Mouse (Mus musculus) neural tube, embryonic 13.5 days (tissue): Measurements from ENCODE around the gene Avil. TPM values are rescaled to one million over a fixed set of nuclear protein-coding genes. Genes with fewer than 3 reads are reported as not detected.

Source experiments
- ATAC-seq: fragments of 200-750 bp; cut with Nextera tagmentation; 2 replicates; pipeline ENCODE4 v1.8.0; 2017; ENCODE audit warnings: low read depth, mild to moderate bottlenecking, moderate TSS enrichment, moderate library complexity
- H3K27ac ChIP-seq: fragments of 300-500 bp; sonication (generic); replicated peaks from 2 replicates; pipeline ENCODE4 v1.5.1; 2015; ENCODE audit warnings: moderate library complexity, mild to moderate bottlenecking, inconsistent platforms
- H3K27me3 ChIP-seq: fragments of 300-500 bp; sonication (generic); 2 replicates; pipeline ENCODE4 v1.6.1; 2015; ENCODE audit warnings: mild to moderate bottlenecking, inconsistent platforms
- H3K36me3 ChIP-seq: fragments of 300-500 bp; sonication (generic); 2 replicates; pipeline ENCODE4 v1.6.1; 2015; ENCODE audit warnings: mild to moderate bottlenecking, inconsistent platforms
- H3K4me1 ChIP-seq: fragments of 300-500 bp; sonication (generic); replicated peaks from 2 replicates; pipeline ENCODE4 v1.6.1; 2015; ENCODE audit warnings: inconsistent platforms
- H3K4me2 ChIP-seq: fragments of 300-500 bp; sonication (generic); 2 replicates; pipeline ENCODE4 v1.6.1; 2015; ENCODE audit warnings: inconsistent platforms, mild to moderate bottlenecking, moderate library complexity
- H3K4me3 ChIP-seq: fragments of 300-500 bp; sonication (generic); 2 replicates; pipeline ENCODE4 v1.5.1; 2015; ENCODE audit warnings: mild to moderate bottlenecking, inconsistent platforms
- H3K9ac ChIP-seq: fragments of 300-500 bp; sonication (generic); 2 replicates; pipeline ENCODE4 v1.6.1; 2015; ENCODE audit warnings: moderate library complexity, mild to moderate bottlenecking, inconsistent platforms
- H3K9me3 ChIP-seq: fragments of 300-500 bp; sonication (generic); 2 replicates; pipeline ENCODE4 v1.6.1; 2016; ENCODE audit warnings: inconsistent platforms
- WGBS: fragments of 180-500 bp; shearing (Covaris S2); methylation state at CpG from one replicate; pipeline ENCODE4 v1.1.7; 2015; 5-methylcytosine and 5-hydroxymethylcytosine counted together
- polyA plus RNA-seq: library from polyadenylated mRNA; unstranded; fragments of >200 nt; fragmentation: Nextera tagmentation; extraction: Ambion mirVana; gene quantifications from 2 replicates; pipeline ENCODE4 v1.2.1, GENCODE M21; 2015

Gene Avil
- polyA plus RNA-seq, 1 experiment from 2014 or later: 36.0 TPM

DNA sequence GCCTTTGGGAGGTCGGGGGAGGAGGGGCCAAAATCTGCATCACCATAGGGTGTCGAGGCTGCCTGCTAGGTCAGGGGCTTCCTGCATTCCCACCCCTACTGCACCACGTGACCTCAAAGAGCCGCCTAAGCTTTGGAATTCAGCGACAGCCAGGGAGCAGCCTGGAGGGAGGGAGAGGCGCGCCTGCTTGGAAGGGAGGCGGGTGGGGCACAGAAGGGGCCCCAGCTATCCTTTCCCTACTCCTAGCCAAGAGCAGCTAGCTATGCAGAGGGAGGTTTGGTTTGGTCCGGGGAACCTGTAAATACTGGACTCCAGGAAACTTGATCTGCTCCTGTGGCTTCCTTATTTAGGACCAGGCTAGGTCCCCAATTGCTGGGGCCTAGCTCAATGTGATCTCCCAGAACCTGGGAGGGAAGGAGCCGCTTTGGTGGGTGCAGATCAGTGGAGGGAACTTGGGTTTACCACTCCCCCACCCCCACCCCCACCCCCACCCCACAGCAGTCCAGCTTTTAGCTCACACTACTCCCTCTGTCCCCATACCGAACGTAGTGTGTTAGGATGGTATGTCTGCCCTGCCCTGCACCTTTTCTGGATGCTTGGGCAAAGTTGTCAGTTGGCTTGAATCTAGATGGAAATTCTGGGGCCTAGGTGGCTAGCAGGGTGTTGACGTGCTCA is 28.3 kb upstream of the Avil start:
- no peak overlapping the region for H3K27ac ChIP-seq
- H3K36me3 ChIP-seq: no peaks in the 10 kb centered on the region
- no peak overlapping the region for H3K4me3 ChIP-seq
- H3K9ac ChIP-seq: 0 out of 2 replicates have a peak overlapping the region, but pooled peaks have one; percentile 17
- peaks cover 16% of the 10 kb centered on the region for H3K4me1 ChIP-seq
- no peaks in the 10 kb centered on the region for H3K9me3 ChIP-seq
- peaks cover 43% of the 10 kb centered on the region for H3K27me3 ChIP-seq
- ATAC-seq: peak; percentile 65
- peak overlapping the region; percentile 33 for H3K4me2 ChIP-seq
- WGBS: 14% methylated on average over 13 of the region's 13 CpGs

DNA sequence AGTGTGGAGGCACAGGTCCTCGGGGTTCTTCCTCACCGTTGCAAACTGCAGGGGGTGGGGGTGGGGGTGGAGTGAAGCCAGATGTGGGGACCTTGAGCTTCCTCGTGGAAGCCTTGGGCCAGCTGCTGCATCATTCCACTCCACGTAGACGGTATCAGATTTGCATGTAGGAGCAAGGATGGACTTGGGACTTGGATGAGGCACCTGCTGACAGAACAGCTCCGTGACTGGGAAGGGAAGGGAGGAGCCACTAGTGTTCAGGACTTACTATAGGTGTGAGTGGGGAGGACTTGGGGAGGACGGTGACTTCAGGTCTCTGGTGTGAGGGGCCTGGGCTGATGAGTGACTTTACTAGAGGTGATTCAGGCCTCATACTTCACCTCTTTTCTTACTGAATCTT is 27.5 kb upstream of the Avil start:
- no peak for ATAC-seq
- no peak overlapping the region for H3K27ac ChIP-seq
- no peaks in the 10 kb centered on the region for H3K36me3 ChIP-seq
- no peak overlapping the region for H3K4me2 ChIP-seq
- H3K4me1 ChIP-seq: peaks cover 21% of the 10 kb centered on the region
- WGBS: 24% methylated on average over 7 of the region's 7 CpGs
- no peak overlapping the region for H3K4me3 ChIP-seq
- H3K9me3 ChIP-seq: no peaks in the 10 kb centered on the region
- no peak overlapping the region for H3K9ac ChIP-seq
- peaks cover 43% of the 10 kb centered on the region for H3K27me3 ChIP-seq

DNA sequence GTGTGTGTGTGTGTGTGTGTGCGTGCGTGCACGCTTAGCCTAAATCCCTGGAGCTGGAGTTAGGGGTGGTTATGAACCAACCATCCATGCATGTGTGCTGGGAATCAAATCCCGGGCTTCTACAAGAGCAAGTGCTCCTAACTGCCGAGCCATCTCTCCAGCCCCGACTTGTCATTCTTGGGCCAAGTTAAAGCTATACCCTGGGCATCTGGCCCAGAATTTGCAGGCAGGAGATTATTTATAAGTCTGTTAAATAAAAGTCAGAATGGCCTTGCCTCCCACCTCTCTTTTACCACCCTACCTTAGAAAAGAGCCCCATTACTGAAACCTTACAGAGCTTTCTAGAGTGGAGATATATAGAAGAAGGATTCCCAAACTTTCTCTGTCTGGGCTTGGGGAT is 24.8 kb upstream of the Avil start:
- peaks cover 30% of the 10 kb centered on the region for H3K4me1 ChIP-seq
- H3K4me2 ChIP-seq: no peak overlapping the region
- H3K27me3 ChIP-seq: peaks cover 39% of the 10 kb centered on the region
- WGBS: 93% methylated on average over 6 of the region's 6 CpGs
- H3K4me3 ChIP-seq: no peak overlapping the region
- no peak for ATAC-seq
- H3K36me3 ChIP-seq: no peaks in the 10 kb centered on the region
- H3K9ac ChIP-seq: no peak overlapping the region
- H3K9me3 ChIP-seq: no peaks in the 10 kb centered on the region
- H3K27ac ChIP-seq: no peak overlapping the region

DNA sequence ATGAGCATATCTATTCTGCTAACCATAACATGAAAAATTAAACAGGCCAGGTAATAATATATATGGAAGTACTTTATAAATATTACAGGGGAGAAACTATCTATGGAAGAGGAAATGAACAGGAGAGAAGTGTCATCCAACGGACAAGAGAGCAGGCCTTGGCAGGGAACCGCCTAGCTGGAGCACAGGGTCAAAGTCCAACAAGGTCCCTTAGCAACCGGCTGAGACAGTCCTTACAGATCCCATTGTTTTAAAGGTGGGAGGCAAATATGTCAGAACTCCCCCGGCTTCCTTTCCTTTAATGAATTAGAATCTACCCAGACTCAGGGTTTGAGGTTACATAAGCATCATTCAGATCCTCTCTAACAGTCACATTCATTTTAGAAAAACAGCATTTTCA is 23.4 kb upstream of the Avil start:
- no peak for ATAC-seq

DNA sequence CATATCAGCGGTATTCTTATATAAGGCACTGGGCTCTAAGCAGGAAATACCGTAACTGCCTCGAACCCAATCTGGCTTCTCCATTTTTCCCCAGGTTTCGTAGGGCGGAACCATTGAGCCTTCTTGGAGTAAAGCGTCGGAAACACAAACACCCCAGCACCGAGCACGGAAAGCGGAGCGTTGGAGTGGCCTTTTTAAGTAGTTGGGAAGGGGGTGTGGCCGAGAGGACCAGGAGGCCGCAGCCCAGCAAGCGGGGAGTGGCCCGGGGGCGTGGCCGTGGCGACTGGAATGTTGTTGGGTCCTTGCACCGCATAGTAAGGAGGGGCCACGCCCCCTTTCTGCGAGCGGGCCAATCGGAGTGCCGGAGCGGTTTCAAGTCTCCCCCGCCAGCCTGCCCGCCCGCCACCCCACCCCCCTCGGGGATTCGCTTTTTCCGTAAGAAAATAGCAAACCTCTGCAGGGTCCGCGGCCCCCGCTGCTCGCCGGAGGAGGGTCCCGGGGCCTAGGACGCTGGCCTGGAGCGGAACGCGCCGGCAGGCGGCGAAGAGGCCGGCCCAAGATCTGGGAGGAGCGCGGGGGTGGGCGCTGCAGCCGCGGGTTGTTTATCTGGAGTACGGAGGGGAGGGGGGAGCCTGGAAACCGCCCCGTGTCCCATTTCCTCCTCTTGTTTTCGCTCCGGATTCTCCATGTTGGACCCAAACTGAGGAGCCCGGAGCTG is 22.1 kb upstream of the Avil start, which contains the start of gene Ctdsp2:
Ctdsp2 (plus strand) TSS at position 441 of the 718 bp plus-strand sequence.
- Histone ChIP-seq H3K36me3 (no peaks in the 10 kb centered on the region), H3K4me2 (peak within 1 kb of the TSS; percentile 69), H3K27me3 (peaks cover 15% of the 10 kb centered on the region), H3K27ac (peak within 1 kb of the TSS; percentile 100), H3K4me1 (peaks cover 45% of the 10 kb centered on the region), H3K4me3 (peak within 1 kb of the TSS; percentile 95), H3K9me3 (no peaks in the 10 kb centered on the region), H3K9ac (peak within 1 kb of the TSS; percentile 98)
- under 1% methylated on average over 46 of the region's 56 CpGs for WGBS
- peak; percentile 91 for ATAC-seq

More for the DNA sequence above, 23.4 kb upstream of the Avil start:
- no peak overlapping the region for H3K27ac ChIP-seq
- H3K36me3 ChIP-seq: no peaks in the 10 kb centered on the region
- H3K27me3 ChIP-seq: peaks cover 28% of the 10 kb centered on the region
- H3K4me2 ChIP-seq: no peak overlapping the region
- peaks cover 39% of the 10 kb centered on the region for H3K4me1 ChIP-seq
- no peak overlapping the region for H3K4me3 ChIP-seq
- no peak overlapping the region for H3K9ac ChIP-seq
- WGBS: 34% methylated on average over 4 of the region's 4 CpGs
- no peaks in the 10 kb centered on the region for H3K9me3 ChIP-seq

DNA sequence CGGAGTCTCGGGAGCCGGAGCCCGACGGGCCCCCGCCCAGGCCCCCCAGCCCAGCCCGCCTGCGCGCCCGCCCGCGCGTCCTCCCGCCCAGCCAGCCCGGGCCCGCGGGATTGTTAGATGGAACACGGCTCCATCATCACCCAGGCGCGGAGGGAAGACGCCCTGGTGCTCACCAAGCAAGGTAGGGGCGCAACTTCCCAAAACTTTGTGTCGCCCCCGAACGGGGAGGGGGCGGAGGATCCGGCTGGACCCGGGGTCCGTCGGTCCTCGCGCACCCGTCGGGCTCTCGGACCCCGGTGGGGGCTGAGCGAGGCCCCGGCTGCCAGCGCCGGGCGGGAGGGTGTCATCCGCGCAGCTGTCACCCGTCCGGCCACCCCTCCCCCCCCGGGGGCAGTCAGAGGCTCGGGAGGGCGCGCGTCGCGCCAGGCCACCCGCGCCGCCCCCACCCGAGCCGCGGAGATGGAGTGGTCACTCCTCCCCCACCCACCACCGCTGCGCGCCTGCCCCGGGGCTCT is 21.3 kb upstream of the Avil start:
- Histone ChIP-seq H3K9me3 (no peaks in the 10 kb centered on the region), H3K4me3 (peak overlapping the region; percentile 95), H3K4me2 (peak overlapping the region; percentile 69), H3K27ac (peak overlapping the region; percentile 100), H3K36me3 (no peaks in the 10 kb centered on the region), H3K4me1 (peaks cover 53% of the 10 kb centered on the region), H3K27me3 (peaks cover 13% of the 10 kb centered on the region), H3K9ac (peak overlapping the region; percentile 98)
- ATAC-seq: peak; percentile 17
- WGBS: 0% methylated on average over 45 of the region's 62 CpGs

DNA sequence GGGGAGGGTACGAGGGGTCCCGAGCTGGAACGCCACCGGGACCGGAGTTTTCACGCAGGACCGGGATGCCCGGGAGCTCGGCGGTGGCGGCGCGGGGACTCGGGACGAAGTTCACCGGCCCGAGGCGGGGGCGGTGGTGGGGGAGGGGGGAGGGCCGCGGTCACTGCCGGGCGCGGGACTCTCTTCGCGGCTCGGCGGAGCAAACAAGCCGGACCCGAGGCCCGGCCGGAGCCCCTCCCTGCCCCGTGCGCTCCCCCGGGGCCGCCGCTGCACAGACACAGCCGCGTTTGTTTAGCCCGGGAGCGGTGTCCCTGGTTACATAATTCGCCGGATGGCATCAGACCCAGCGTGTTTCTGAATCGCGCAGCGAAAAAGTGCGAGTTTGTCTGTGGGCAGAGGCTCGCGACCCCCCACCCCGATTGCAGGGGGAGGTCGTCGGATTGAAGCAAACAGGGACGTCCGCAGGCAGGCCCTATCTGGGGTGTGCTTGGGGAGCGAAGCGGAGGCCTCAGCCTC is 20.8 kb upstream of the Avil start:
- H3K36me3 ChIP-seq: no peaks in the 10 kb centered on the region
- H3K4me1 ChIP-seq: peaks cover 58% of the 10 kb centered on the region
- peaks cover 13% of the 10 kb centered on the region for H3K27me3 ChIP-seq
- H3K27ac ChIP-seq: peak overlapping the region; percentile 100
- under 1% methylated on average over 49 of the region's 57 CpGs for WGBS
- no peaks in the 10 kb centered on the region for H3K9me3 ChIP-seq
- peak overlapping the region; percentile 95 for H3K4me3 ChIP-seq
- ATAC-seq: no peak; the same call in 1 of the 2 replicates
- H3K9ac ChIP-seq: peak overlapping the region; percentile 98
- peak overlapping the region; percentile 69 for H3K4me2 ChIP-seq

DNA sequence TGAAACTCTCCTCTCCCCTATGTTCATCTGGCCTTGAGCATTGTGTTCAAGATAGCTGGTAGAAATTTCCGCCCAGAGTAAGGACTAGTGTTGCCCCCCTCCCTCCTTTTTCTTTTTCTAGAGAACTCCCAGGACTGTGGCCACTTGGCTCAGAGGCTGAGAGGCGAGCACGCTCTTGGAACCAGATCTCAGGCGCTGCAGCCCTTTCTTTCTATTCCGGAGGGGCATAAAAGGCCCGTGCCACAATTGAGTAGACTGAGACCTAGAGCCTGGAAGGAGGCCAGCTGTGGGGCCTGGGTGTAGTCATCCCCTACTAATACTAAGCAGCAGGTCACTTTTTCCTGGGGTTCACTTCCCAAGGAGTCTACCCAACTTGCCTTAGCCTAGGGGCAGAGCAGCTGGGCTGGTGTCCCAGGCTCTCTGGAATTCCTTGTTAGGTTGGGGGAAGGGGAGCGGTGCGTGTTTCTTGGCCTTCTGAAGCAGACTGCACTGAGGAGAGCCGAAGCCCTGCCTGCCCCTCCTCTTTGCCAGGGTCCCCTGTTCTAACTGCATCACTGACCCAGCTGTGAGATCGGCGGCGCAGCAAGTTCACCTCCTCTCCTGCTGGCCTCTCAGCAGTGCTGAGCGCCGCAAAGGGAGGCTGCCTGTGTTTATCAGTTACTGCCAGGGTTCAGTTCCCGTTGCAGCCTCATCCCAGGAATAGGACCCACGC is 20.1 kb upstream of the Avil start:
- Histone ChIP-seq H3K9ac (peak overlapping the region; percentile 98), H3K9me3 (no peaks in the 10 kb centered on the region), H3K36me3 (no peaks in the 10 kb centered on the region), H3K4me2 (peak overlapping the region; percentile 69), H3K4me3 (peak overlapping the region; percentile 95), H3K4me1 (peaks cover 64% of the 10 kb centered on the region), H3K27me3 (peaks cover 13% of the 10 kb centered on the region), H3K27ac (peak overlapping the region; percentile 100)
- 4% methylated on average over 16 of the region's 16 CpGs for WGBS
- ATAC-seq: peak; percentile 6

DNA sequence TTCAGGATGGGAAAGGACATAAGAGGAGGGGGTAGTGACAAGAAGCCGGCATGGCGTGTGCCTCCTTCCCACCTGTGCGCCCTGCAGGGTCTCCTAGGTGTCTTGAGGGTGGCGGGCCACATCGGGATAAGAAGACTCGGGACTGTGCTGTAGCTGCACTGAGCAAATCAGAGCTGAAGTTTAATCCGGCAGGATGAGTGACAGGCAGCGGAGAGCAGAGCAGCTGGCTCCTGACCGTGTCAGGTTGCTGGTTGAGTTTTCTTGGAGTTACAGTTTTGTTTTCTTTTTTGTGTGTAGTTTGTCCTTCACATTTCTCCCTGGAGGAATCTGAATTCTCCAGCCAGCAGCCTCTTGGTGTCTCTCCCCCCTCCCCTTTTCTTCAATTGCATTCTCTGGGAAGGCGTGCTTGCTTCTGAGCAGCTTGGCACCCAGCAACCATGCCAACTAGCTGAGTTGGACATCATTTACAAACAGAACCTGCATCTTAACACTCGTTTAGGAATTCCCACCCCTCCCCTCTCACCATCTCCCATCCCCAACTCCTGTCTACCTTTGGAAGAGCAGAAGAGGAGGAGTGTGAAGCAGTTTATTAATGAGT is 19.5 kb upstream of the Avil start:
- no peaks in the 10 kb centered on the region for H3K36me3 ChIP-seq
- peaks cover 70% of the 10 kb centered on the region for H3K4me1 ChIP-seq
- H3K4me2 ChIP-seq: peak overlapping the region; percentile 69
- H3K27me3 ChIP-seq: peaks cover 8% of the 10 kb centered on the region
- no peaks in the 10 kb centered on the region for H3K9me3 ChIP-seq
- no peak for ATAC-seq
- WGBS: 12% methylated on average over 11 of the region's 11 CpGs
- peak overlapping the region; percentile 98 for H3K9ac ChIP-seq
- peak overlapping the region; percentile 95 for H3K4me3 ChIP-seq
- peak overlapping the region; percentile 100 for H3K27ac ChIP-seq

DNA sequence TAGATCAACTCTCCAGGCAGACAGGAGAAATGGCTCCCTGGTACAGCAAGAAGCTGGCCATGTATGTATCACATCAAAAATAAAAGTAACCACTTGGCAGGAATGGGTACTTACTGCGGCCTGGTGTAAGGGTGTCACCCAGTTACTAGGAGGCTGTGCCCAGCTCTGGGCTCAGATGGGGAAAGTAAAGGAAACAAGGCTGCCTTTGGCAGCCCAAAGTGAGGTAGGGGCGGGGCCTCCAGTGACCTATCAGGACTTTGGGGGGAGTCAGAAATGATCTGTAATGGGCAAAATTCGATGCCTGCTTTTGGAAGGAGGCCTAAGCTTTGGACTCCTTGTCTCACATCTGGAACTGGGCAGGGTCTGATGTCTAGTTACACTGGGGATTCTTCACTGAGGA is 18.8 kb upstream of the Avil start:
- 72% methylated on average over 3 of the region's 3 CpGs for WGBS
- Histone ChIP-seq H3K9me3 (no peaks in the 10 kb centered on the region), H3K36me3 (no peaks in the 10 kb centered on the region), H3K4me3 (peak overlapping the region; percentile 95), H3K27me3 (peaks cover 1% of the 10 kb centered on the region), H3K9ac (peak overlapping the region; percentile 98), H3K4me1 (peaks cover 78% of the 10 kb centered on the region), H3K4me2 (peak overlapping the region; percentile 69), H3K27ac (no peak overlapping the region)
- ATAC-seq: no peak

DNA sequence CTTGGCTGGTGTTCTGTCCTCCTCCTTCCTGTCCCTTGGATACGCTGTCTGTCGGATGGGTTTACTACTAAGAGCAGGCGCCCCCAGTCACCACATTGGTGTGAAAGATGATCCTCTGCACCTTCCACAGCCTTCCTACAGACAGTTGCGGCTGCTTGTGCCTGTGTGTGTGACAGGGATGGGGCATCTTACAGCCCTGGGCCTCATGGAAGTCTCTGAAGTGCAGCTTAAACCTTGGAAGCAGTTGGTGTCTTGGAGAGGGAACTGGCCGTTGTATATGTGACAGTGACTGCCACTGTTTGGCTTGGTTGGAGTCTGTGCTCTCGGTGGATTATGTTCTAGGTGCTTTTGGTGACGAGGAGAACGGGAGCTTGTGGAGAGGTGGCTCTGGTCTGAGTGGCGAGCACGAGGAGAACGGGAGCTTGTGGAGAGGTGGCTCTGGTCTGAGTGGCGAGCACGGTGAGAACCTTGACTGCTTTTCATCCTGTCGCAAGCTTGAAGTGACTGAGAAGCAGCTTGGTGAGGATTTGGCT is 17.2 kb upstream of the Avil start:
- peak overlapping the region; percentile 95 for H3K4me3 ChIP-seq
- no peaks in the 10 kb centered on the region for H3K9me3 ChIP-seq
- no peaks in the 10 kb centered on the region for H3K27me3 ChIP-seq
- peak overlapping the region; percentile 69 for H3K4me2 ChIP-seq
- no peak overlapping the region for H3K27ac ChIP-seq
- 63% methylated on average over 14 of the region's 14 CpGs for WGBS
- H3K9ac ChIP-seq: peak overlapping the region; percentile 52; the same call in 1 of the 2 replicates
- ATAC-seq: no peak
- H3K36me3 ChIP-seq: no peaks in the 10 kb centered on the region
- peaks cover 82% of the 10 kb centered on the region for H3K4me1 ChIP-seq
